Mouse (Mus musculus) liver, postnatal 0 days (tissue): ENCODE data around the gene Cemip2.

Experiments
- CTCF ChIP-seq: sonication (generic); IDR thresholded peaks from 2 replicates; pipeline ENCODE4 v1.5.1; 2016; ENCODE audit warnings: antibody characterized with exemption, low read depth
- EP300 ChIP-seq: IDR thresholded peaks from 2 replicates; pipeline ENCODE4 v1.6.1; 2016; ENCODE audit warnings: antibody characterized with exemption, low read depth, mild to moderate bottlenecking

- no peak for TF ChIP-seq CTCF
- no peak for TF ChIP-seq EP300
These were observed 8.3 kb upstream of the Cemip2 start for GRCm38 (mm10) chr19:21769796-21770195.
